9 mouse cellular contexts compared by ENCODE assay signal in genomic region chr16:32087629-32088443, GRCm38 (mm10). TPM values are rescaled to one million over a fixed set of nuclear protein-coding genes. Genes with fewer than 3 reads are reported as not detected.
DNase-seq lines count a peak whose midpoint lies in the region; ATAC-seq and TF ChIP-seq lines count a peak whose summit lies in the region.
"Had no signal": no experiment of that assay in that cellular context is flagged by ENCODE, and none has a peak within 500 bp of the region (broad histone marks: within the 10 kb centered on the region; RNA-seq: fewer than 3 reads in every experiment).

No protein-coding gene starts in this region.

- no peak for ATAC-seq in embryonic facial prominence, embryonic 14.5 days (ENCODE audit: low read depth)
- no peak for ATAC-seq in midbrain, embryonic 15.5 days (replicated peaks)
- ATAC-seq in forebrain, embryonic 11.5 days (replicated peaks; ENCODE audit: low FRiP score): no peak

- TF ChIP-seq POLR2A in kidney, adult 2 months (IDR thresholded peaks at IDR 0.05; ENCODE audit: low read depth, low read length): no peak

- no peaks in the 10 kb centered on the region for H3K9me3 ChIP-seq in embryonic facial prominence, embryonic 14.5 days (ENCODE audit: control insufficient read depth, low read length)
- H3K9me3 ChIP-seq in embryonic facial prominence, embryonic 10.5 days: no peaks in the 10 kb centered on the region
- no peaks in the 10 kb centered on the region for H3K9me3 ChIP-seq in midbrain, embryonic 15.5 days
- no peaks in the 10 kb centered on the region for H3K9me3 ChIP-seq in forebrain, embryonic 11.5 days (ENCODE audit: control insufficient read depth, low read length)

- peak; percentile 43 for DNase-seq in embryonic facial prominence, embryonic 14.5 days (ENCODE audit: low spot score)
- no peak for DNase-seq in embryonic facial prominence, embryonic 10.5 days (ENCODE audit: low spot score)
- DNase-seq in adrenal gland, postnatal 36 days: peak; percentile 27 to 53
- peak; percentile 89 for DNase-seq in kidney, adult 2 months
- DNase-seq in naive thymus-derived CD4-positive, alpha-beta T cell, adult 2 months (ENCODE audit: low read depth): peak; percentile 69
- no peak for DNase-seq in forebrain, embryonic 11.5 days (ENCODE audit: low spot score)
- DNase-seq in left cerebral cortex, adult 8-10 months (ENCODE audit: low spot score in 2 of 2): no peak
- DNase-seq: cerebellum, adult 9-11 months had no signal

- 76% methylated on average over 17 of the region's 17 CpGs for WGBS in embryonic facial prominence, embryonic 14.5 days
- 81% methylated on average over 17 of the region's 17 CpGs for WGBS in embryonic facial prominence, embryonic 10.5 days
- 23% methylated on average over 17 of the region's 17 CpGs for WGBS in kidney, adult 2 months
- 92% methylated on average over 17 of the region's 17 CpGs for WGBS in midbrain, embryonic 15.5 days
- 89% methylated on average over 17 of the region's 17 CpGs for WGBS in forebrain, embryonic 11.5 days

- peaks cover 78% of the 10 kb centered on the region for H3K36me3 ChIP-seq in embryonic facial prominence, embryonic 14.5 days (ENCODE audit: control insufficient read depth, insufficient read depth, low read length)
- peaks cover 97% of the 10 kb centered on the region for H3K36me3 ChIP-seq in embryonic facial prominence, embryonic 10.5 days (replicated peaks)
- peaks cover 3% of the 10 kb centered on the region for H3K36me3 ChIP-seq in kidney, adult 2 months (ENCODE audit: control insufficient read depth, insufficient read depth, low read length)
- peaks cover 52% of the 10 kb centered on the region for H3K36me3 ChIP-seq in midbrain, embryonic 15.5 days (replicated peaks)
- H3K36me3 ChIP-seq in forebrain, embryonic 11.5 days (ENCODE audit: control insufficient read depth, insufficient read depth, low read length): peaks cover 6% of the 10 kb centered on the region

- no peaks in the 10 kb centered on the region for H3K4me1 ChIP-seq in embryonic facial prominence, embryonic 14.5 days (ENCODE audit: control insufficient read depth, insufficient read depth, low read length)
- H3K4me1 ChIP-seq in embryonic facial prominence, embryonic 10.5 days: no peaks in the 10 kb centered on the region
- H3K4me1 ChIP-seq in kidney, adult 2 months (ENCODE audit: control insufficient read depth, insufficient read depth, low read length): peaks cover 2% of the 10 kb centered on the region; the same call in 1 of the 2 replicates
- no peaks in the 10 kb centered on the region for H3K4me1 ChIP-seq in midbrain, embryonic 15.5 days
- no peaks in the 10 kb centered on the region for H3K4me1 ChIP-seq in forebrain, embryonic 11.5 days (replicated peaks; ENCODE audit: control insufficient read depth, insufficient read depth, low read length)

- H3K27me3 ChIP-seq in embryonic facial prominence, embryonic 14.5 days (replicated peaks; ENCODE audit: control insufficient read depth, insufficient read depth, low read length): no peaks in the 10 kb centered on the region
- no peaks in the 10 kb centered on the region for H3K27me3 ChIP-seq in embryonic facial prominence, embryonic 10.5 days (replicated peaks; ENCODE audit: low read depth, poor library complexity, severe bottlenecking)
- no peaks in the 10 kb centered on the region for H3K27me3 ChIP-seq in kidney, adult 2 months (replicated peaks; ENCODE audit: control insufficient read depth, insufficient read depth, low read length)
- H3K27me3 ChIP-seq in midbrain, embryonic 15.5 days (replicated peaks): no peaks in the 10 kb centered on the region
- no peaks in the 10 kb centered on the region for H3K27me3 ChIP-seq in forebrain, embryonic 11.5 days (ENCODE audit: control insufficient read depth, insufficient read depth, low read length)

- no peak overlapping the region for H3K4me3 ChIP-seq in embryonic facial prominence, embryonic 14.5 days (ENCODE audit: low read depth, low read length)
- no peak overlapping the region for H3K4me3 ChIP-seq in embryonic facial prominence, embryonic 10.5 days
- no peak overlapping the region for H3K4me3 ChIP-seq in kidney, adult 2 months (ENCODE audit: insufficient read depth, low read depth, low read length)
- H3K4me3 ChIP-seq in midbrain, embryonic 15.5 days: no peak overlapping the region
- H3K4me3 ChIP-seq in forebrain, embryonic 11.5 days (ENCODE audit: low read depth, low read length): no peak overlapping the region

- H3K27ac ChIP-seq in embryonic facial prominence, embryonic 14.5 days (replicated peaks; ENCODE audit: low read depth, low read length): no peak overlapping the region
- H3K27ac ChIP-seq in embryonic facial prominence, embryonic 10.5 days (replicated peaks): no peak overlapping the region
- peak overlapping the region; percentile 59 for H3K27ac ChIP-seq in kidney, adult 2 months (ENCODE audit: insufficient read depth, low read depth, low read length)
- H3K27ac ChIP-seq in midbrain, embryonic 15.5 days: no peak overlapping the region
- no peak overlapping the region for H3K27ac ChIP-seq in forebrain, embryonic 11.5 days (ENCODE audit: low read depth, low read length)

- no peak overlapping the region for H3K4me2 ChIP-seq in embryonic facial prominence, embryonic 14.5 days (ENCODE audit: low read depth, low read length)
- no peak overlapping the region for H3K4me2 ChIP-seq in midbrain, embryonic 15.5 days
- H3K4me2 ChIP-seq in forebrain, embryonic 11.5 days (ENCODE audit: low read depth, low read length, severe bottlenecking): no peak overlapping the region

- TF ChIP-seq CTCF in kidney, adult 2 months (conservative IDR thresholded peaks at IDR 0.05; ENCODE audit: insufficient read depth, insufficient read length, low read depth, low read length): no peak

- no peak overlapping the region for H3K9ac ChIP-seq in embryonic facial prominence, embryonic 14.5 days (ENCODE audit: low read depth, low read length)
- H3K9ac ChIP-seq in midbrain, embryonic 15.5 days: no peak overlapping the region
- no peak overlapping the region for H3K9ac ChIP-seq in forebrain, embryonic 11.5 days (ENCODE audit: low read length)

RNA-seq across cellular contexts. Expression of gene Pak2, which starts 8.7 kb away (rescaled TPM):
- 34.1 and 36.3 TPM in 2 replicates for polyA plus RNA-seq in embryonic facial prominence, embryonic 14.5 days (2014; fragmentation: Nextera tagmentation; extraction: Ambion mirVana)
- polyA plus RNA-seq in embryonic facial prominence, embryonic 10.5 days (2016; fragmentation: Nextera tagmentation; extraction: Ambion mirVana): 39.4 and 42.4 TPM in 2 replicates
- 10 to 100 TPM; 57.5 to 67.9 TPM for total RNA-seq in adrenal gland, postnatal 36 days (2021)
- polyA plus RNA-seq in kidney, adult 2 months (2012; rRNA removed): 15.7 and 18.3 TPM in 2 replicates
- polyA plus RNA-seq in midbrain, embryonic 15.5 days (2015; fragmentation: Nextera tagmentation; extraction: Ambion mirVana): 36.2 and 37.6 TPM in 2 replicates
- 52.6 and 53.9 TPM in 2 replicates for polyA plus RNA-seq in forebrain, embryonic 11.5 days (2014; fragmentation: Nextera tagmentation; extraction: Ambion mirVana)
- total RNA-seq in left cerebral cortex, adult 8-10 months (2022): 10 to 100 TPM; 27.4 to 28.2 (median 27.8) TPM

RNA-seq across cellular contexts. Expression of gene Pigx, which starts 11.7 kb away (rescaled TPM):
- 88.2 and 92.4 TPM in 2 replicates for polyA plus RNA-seq in embryonic facial prominence, embryonic 14.5 days (2014; fragmentation: Nextera tagmentation; extraction: Ambion mirVana)
- 151 and 152 TPM in 2 replicates for polyA plus RNA-seq in embryonic facial prominence, embryonic 10.5 days (2016; fragmentation: Nextera tagmentation; extraction: Ambion mirVana)
- 10 to 100 TPM; 25.9 to 34.1 TPM for total RNA-seq in adrenal gland, postnatal 36 days (2021)
- polyA plus RNA-seq in kidney, adult 2 months (2012; rRNA removed): 29.0 and 33.2 TPM in 2 replicates
- 106 and 109 TPM in 2 replicates for polyA plus RNA-seq in midbrain, embryonic 15.5 days (2015; fragmentation: Nextera tagmentation; extraction: Ambion mirVana)
- polyA plus RNA-seq in forebrain, embryonic 11.5 days (2014; fragmentation: Nextera tagmentation; extraction: Ambion mirVana): 136 and 144 TPM in 2 replicates
- total RNA-seq in left cerebral cortex, adult 8-10 months (2022): 10 to 100 TPM; 24.1 to 27.8 (median 24.8) TPM

RNA-seq across cellular contexts. Expression of gene Cep19, which starts 11.8 kb away (rescaled TPM):
- 26.0 and 29.4 TPM in 2 replicates for polyA plus RNA-seq in embryonic facial prominence, embryonic 14.5 days (2014; fragmentation: Nextera tagmentation; extraction: Ambion mirVana)
- 36.5 and 36.7 TPM in 2 replicates for polyA plus RNA-seq in embryonic facial prominence, embryonic 10.5 days (2016; fragmentation: Nextera tagmentation; extraction: Ambion mirVana)
- 10 to 100 TPM; 11.7 to 12.6 TPM for total RNA-seq in adrenal gland, postnatal 36 days (2021)
- polyA plus RNA-seq in kidney, adult 2 months (2012; rRNA removed): 17.2 and 18.9 TPM in 2 replicates
- polyA plus RNA-seq in midbrain, embryonic 15.5 days (2015; fragmentation: Nextera tagmentation; extraction: Ambion mirVana): 43.2 and 45.2 TPM in 2 replicates
- 43.3 and 43.5 TPM in 2 replicates for polyA plus RNA-seq in forebrain, embryonic 11.5 days (2014; fragmentation: Nextera tagmentation; extraction: Ambion mirVana)
- total RNA-seq in left cerebral cortex, adult 8-10 months (2022): 10 to 100 TPM; 59.5 to 66.8 (median 64.2) TPM

Comparison
In these comparisons a context has a peak if more than half of its experiments do, and no peak if none do; other contexts are left out.
1. DNase-seq: peak in embryonic facial prominence, embryonic 14.5 days (single experiment), adrenal gland, postnatal 36 days (2 of 2), kidney, adult 2 months (single experiment) and naive thymus-derived CD4-positive, alpha-beta T cell, adult 2 months (single experiment); none in embryonic facial prominence, embryonic 10.5 days (single experiment), forebrain, embryonic 11.5 days (single experiment) and left cerebral cortex, adult 8-10 months (0 of 2).